Mouse (Mus musculus) G1E (cell line): Measurements from ENCODE around the gene Traf6.

Experiments used
- CTCF ChIP-seq: IDR thresholded peaks from 2 replicates; pipeline ENCODE4 v1.5.1; 2012; ENCODE audit warnings: low read depth, low read length, inconsistent platforms, mixed read lengths
- GATA1 ChIP-seq: IDR thresholded peaks from 2 replicates; pipeline ENCODE4 v1.6.1; 2012; ENCODE audit warnings: borderline replicate concordance, low read length, inconsistent platforms, mixed read lengths

- TF ChIP-seq CTCF: no peak
- no peak for TF ChIP-seq GATA1
Measured at GRCm38 (mm10) chr2:101684421-101684820, 6.2 kb downstream of the Traf6 start.
